Mouse (Mus musculus) embryonic fibroblast, embryonic 13.5 days (primary cell): Measurements from ENCODE around the gene Rps6ka5. TPM values are rescaled to one million over a fixed set of nuclear protein-coding genes. Genes with fewer than 3 reads are reported as not detected.

Source experiments
- H3K27ac ChIP-seq: 2 replicates; pipeline ENCODE4 v1.5.1; 2012; ENCODE audit warnings: low read length, control low read depth, inconsistent platforms; ENCODE audit not compliant: insufficient read depth
- H3K4me1 ChIP-seq: 2 replicates; pipeline ENCODE4 v1.6.1; 2011; ENCODE audit warnings: low read length; ENCODE audit not compliant: control insufficient read depth, insufficient read depth
- H3K4me3 ChIP-seq: 2 replicates; pipeline ENCODE4 v1.5.1; 2011; ENCODE audit warnings: mild to moderate bottlenecking, control low read depth, low read length; ENCODE audit not compliant: insufficient read depth
- CTCF ChIP-seq: IDR thresholded peaks from 2 replicates; pipeline ENCODE4 v1.5.1; 2011; ENCODE audit warnings: mild to moderate bottlenecking, control low read depth, low read length, moderate library complexity, borderline replicate concordance; ENCODE audit not compliant: insufficient read depth
- POLR2A ChIP-seq: IDR thresholded peaks from 2 replicates; pipeline ENCODE4 v1.6.1; 2011; ENCODE audit warnings: low read depth, mild to moderate bottlenecking, control low read depth, low read length, moderate library complexity
- polyA plus RNA-seq: library from polyadenylated mRNA; stranded (reverse); fragments of >200 nt; gene quantifications from 2 replicates; pipeline ENCODE4 v1.2.4, GENCODE M21; 2011; ENCODE audit warnings: low read depth; ENCODE audit not compliant: missing spikeins, insufficient read length

Rps6ka5 gene
- polyA plus RNA-seq, 1 experiment = 4.7 TPM

DNA sequence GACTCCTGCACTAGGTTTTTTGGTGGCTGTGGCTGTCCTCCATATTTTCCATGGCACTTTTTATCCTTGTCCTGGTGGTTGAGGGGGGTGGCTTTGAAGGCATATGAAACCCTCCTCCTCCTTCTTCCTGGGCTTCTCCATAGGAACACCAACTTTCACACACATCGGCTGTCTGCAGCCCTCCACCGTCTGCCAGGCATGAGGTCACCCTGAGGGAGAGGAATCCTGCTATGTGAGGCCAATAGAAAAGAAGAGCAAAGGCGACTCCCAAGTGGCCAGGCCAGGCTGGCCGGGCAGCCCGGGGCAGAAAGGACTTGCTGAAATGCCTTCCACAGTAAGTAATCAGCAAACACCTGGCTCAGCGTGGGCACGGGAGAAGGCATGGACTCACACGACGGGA is 214.1 kb downstream of the Rps6ka5 start:
- Histone ChIP-seq H3K27ac (no peak overlapping the region), H3K4me3 (no peak overlapping the region), H3K4me1 (no peaks in the 10 kb centered on the region)
- TF ChIP-seq CTCF (no peak), POLR2A (no peak)

GRCm38 (mm10) chr12:100509615-100510282 is 217.0 kb downstream of the Rps6ka5 start:
- Histone ChIP-seq H3K4me1 (no peaks in the 10 kb centered on the region), H3K4me3 (no peak overlapping the region), H3K27ac (no peak overlapping the region)
- TF ChIP-seq POLR2A = no peak
- TF ChIP-seq CTCF = no peak

DNA sequence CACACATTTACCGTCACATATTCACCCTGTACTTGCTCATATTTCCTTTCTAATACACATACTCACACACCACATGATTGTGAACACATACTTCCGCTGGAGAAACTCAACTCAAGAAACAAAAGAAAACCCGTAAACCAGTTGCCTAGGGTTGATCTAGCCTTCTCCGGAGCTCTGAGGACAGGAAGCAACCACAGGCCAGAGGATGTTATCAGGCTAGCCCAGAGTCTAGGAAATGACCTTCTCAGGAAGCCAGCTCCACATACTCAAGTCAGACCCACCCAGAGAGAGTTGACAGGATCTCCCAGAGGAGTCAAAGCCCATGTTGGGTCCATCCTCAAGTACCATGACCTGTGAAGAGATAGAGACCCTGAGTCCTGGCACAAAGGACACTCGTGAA is 218.1 kb downstream of the Rps6ka5 start:
- TF ChIP-seq CTCF (no peak), POLR2A (no peak)
- H3K4me1 ChIP-seq = no peaks in the 10 kb centered on the region
- H3K27ac ChIP-seq = no peak overlapping the region
- H3K4me3 ChIP-seq = no peak overlapping the region

DNA sequence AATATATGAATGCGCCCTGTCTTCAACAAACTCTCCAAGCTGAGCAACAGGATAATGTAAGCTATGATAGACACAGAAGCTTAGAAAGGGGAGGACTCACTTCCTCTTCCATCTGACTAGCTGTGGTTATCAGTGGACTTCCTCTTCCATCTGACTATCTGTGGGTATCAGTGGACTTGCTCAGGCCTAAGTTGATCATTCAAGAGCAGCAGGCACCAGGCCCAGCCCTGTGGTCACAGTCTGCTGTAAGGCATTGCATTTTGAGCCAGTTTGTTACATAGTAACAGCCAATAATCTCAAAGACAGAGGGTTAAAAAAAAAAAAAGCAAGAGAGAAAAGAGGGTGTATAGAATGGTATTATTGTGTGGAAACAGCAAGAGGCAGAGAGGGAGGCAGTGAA is 221.3 kb downstream of the Rps6ka5 start:
- TF ChIP-seq POLR2A (no peak), CTCF (no peak)
- H3K4me3 ChIP-seq = no peak overlapping the region
- H3K27ac ChIP-seq = no peak overlapping the region
- no peaks in the 10 kb centered on the region for H3K4me1 ChIP-seq

DNA sequence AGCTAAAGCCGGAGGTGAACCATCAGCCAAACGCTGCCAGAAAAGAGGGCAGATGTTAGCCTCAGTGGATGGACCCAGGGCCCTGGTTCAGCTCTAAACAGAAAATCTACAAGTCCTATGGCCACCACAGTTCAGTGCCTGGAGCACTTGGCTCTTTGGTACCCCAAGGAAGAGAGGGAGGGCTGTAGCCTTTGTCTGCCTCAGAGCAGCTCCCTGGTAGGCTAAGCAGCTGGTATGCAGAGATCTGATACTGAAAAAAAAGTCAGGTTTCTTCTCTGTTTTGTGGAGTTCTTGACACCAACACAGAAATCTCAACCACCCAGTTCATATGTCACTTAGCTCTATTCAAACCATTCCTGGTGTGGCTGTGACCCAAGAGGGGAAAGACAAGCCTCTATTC is 222.2 kb downstream of the Rps6ka5 start:
- no peak overlapping the region for H3K4me3 ChIP-seq
- H3K27ac ChIP-seq = no peak overlapping the region
- no peaks in the 10 kb centered on the region for H3K4me1 ChIP-seq
- TF ChIP-seq POLR2A (no peak), CTCF (no peak)

DNA sequence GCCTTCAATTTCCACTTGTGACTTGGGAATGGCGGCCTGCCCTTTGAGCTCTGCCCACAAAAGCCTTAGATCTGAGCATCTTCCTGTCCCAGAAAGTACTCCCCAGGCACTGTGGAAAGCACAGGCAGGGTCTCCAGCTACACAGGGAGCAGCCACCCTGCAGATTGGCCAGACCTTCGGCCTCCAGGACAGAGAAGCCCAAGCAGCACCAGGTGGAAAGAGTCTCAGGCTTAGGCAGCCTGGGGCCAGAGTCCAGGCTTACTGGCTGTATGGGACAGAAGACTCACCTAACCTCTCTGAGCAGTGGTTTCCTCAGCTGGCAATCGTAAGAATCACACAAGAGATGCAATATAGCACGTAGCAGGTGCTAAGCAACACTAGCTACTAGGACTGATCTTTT is 223.1 kb downstream of the Rps6ka5 start:
- TF ChIP-seq CTCF (no peak), POLR2A (no peak)
- Histone ChIP-seq H3K4me1 (no peaks in the 10 kb centered on the region), H3K27ac (no peak overlapping the region), H3K4me3 (no peak overlapping the region)

DNA sequence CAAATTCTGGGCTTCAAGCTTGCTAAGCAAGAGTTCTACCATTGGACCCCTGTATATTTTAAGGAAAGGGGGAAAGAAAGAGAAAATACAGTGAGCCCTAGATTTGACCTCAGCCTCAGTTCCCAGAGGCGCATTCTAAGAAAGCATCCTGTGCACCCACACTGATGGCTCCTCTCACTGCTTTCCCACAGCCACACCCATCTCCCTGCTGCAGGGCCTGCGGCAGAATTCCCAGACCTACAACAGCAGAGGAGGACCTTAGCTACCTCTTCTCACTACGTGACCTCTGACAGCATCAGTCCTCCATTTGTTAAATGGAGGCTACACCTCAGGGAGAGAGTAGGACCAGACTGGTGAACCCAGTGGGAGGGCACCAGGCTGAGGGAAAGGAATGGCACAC is 224.2 kb downstream of the Rps6ka5 start:
- Histone ChIP-seq H3K27ac (no peak overlapping the region), H3K4me1 (no peaks in the 10 kb centered on the region), H3K4me3 (no peak overlapping the region)
- TF ChIP-seq POLR2A (no peak), CTCF (no peak)

DNA sequence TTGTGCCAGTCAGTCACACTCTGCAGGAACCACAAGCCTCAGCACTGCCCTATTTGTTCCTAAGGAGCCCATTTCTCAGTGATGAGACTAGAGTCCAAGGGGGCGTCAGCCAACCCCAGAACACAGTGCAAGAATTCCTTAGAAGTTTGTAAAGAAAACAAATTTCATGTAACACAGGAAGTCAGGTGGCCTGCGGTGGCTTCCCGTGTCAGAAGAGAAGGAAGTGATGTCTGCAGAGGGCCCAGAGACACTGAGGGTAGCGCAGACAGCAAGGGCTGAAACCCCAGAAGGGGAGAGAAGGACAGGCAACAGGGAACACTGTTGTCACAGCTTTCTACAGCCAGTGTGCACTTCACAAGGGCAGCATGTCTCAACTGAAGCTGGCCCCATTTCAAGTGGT is 225.5 kb downstream of the Rps6ka5 start:
- no peak overlapping the region for H3K4me3 ChIP-seq
- TF ChIP-seq POLR2A = no peak
- TF ChIP-seq CTCF = no peak
- H3K27ac ChIP-seq = no peak overlapping the region
- H3K4me1 ChIP-seq = no peaks in the 10 kb centered on the region

DNA sequence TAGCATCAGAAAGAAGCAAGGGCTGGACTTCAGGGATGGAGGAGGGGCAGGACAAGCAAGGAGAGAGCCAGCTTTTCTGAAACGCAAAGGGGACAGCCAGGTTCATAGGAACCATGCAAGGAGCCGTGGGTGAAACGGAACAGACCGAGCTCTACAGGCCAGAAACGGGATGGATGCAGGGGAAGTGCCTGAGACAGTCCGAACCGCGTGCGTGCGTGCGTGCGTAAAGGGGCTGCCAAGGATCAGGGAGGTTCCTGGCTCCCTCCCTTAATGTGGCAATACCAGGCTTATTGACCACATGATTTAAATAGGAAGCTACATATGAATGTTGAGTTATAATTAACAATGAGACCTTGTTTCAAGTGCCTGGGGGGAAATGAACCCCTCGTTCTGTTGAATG is 227.3 kb downstream of the Rps6ka5 start:
- H3K27ac ChIP-seq = no peak overlapping the region
- H3K4me1 ChIP-seq = no peaks in the 10 kb centered on the region
- TF ChIP-seq POLR2A = no peak
- TF ChIP-seq CTCF = no peak
- no peak overlapping the region for H3K4me3 ChIP-seq

Other genes starting within 250 kb of the Rps6ka5 start
- gene Ttc7b, start 206.2 kb downstream of the Rps6ka5 start, polyA plus RNA-seq = 24.5 and 26.1 TPM in 2 replicates
- 21.9 and 38.2 TPM in 2 replicates for gene Dglucy, start 52.1 kb upstream of the Rps6ka5 start, polyA plus RNA-seq
- gene Gpr68, start 181.2 kb upstream of the Rps6ka5 start, polyA plus RNA-seq = not detected in 2 replicates